In genomic region chr8:47989211-47989610, GRCm38 (mm10) we compare ENCODE assay signal across 8 mouse cellular contexts. TPM values are rescaled to one million over a fixed set of nuclear protein-coding genes. Genes with fewer than 3 reads are reported as not detected.
A peak's percentile ranks its signal among the peaks of the same experiment; 100 is the strongest.
DNase-seq lines count a peak whose midpoint lies in the region; ATAC-seq and TF ChIP-seq lines count a peak whose summit lies in the region.

No protein-coding gene starts in this region.

- no peak for ATAC-seq in hindbrain, embryonic 14.5 days (ENCODE audit: low FRiP score)
- ATAC-seq in midbrain, embryonic 14.5 days (ENCODE audit: low FRiP score, low TSS enrichment): no peak

- H3K4me1 ChIP-seq in kidney, adult 2 months (ENCODE audit: control insufficient read depth, insufficient read depth, low read length): peaks cover 36% of the 10 kb centered on the region
- H3K4me1 ChIP-seq in bone marrow, adult 2 months (ENCODE audit: control insufficient read depth, insufficient read depth, low read length): no peaks in the 10 kb centered on the region
- peaks cover 21% of the 10 kb centered on the region for H3K4me1 ChIP-seq in hindbrain, embryonic 14.5 days (replicated peaks; ENCODE audit: control insufficient read depth, insufficient read depth, low read length)
- H3K4me1 ChIP-seq in midbrain, embryonic 14.5 days (ENCODE audit: control insufficient read depth, insufficient read depth, low read length): peaks cover 28% of the 10 kb centered on the region
- H3K4me1 ChIP-seq in cerebellum, adult 2 months (ENCODE audit: control insufficient read depth, insufficient read depth, low read length): no peaks in the 10 kb centered on the region; the same call in 1 of the 2 replicates

- H3K36me3 ChIP-seq in kidney, adult 2 months (ENCODE audit: control insufficient read depth, insufficient read depth, low read length): no peaks in the 10 kb centered on the region
- no peaks in the 10 kb centered on the region for H3K36me3 ChIP-seq in hindbrain, embryonic 14.5 days (replicated peaks; ENCODE audit: control insufficient read depth, insufficient read depth)
- H3K36me3 ChIP-seq in midbrain, embryonic 14.5 days (ENCODE audit: control insufficient read depth, insufficient read depth, low read length): no peaks in the 10 kb centered on the region

- no peaks in the 10 kb centered on the region for H3K9me3 ChIP-seq in hindbrain, embryonic 14.5 days (ENCODE audit: control insufficient read depth, low read length)
- H3K9me3 ChIP-seq in midbrain, embryonic 14.5 days (ENCODE audit: control insufficient read depth, low read length): no peaks in the 10 kb centered on the region

- peak overlapping the region; percentile 84 for H3K27ac ChIP-seq in kidney, adult 2 months (ENCODE audit: insufficient read depth, low read depth, low read length)
- H3K27ac ChIP-seq in bone marrow, adult 2 months (ENCODE audit: control insufficient read depth, insufficient read depth, low read depth, low read length, poor library complexity): no peak overlapping the region
- no peak overlapping the region for H3K27ac ChIP-seq in hindbrain, embryonic 14.5 days
- no peak overlapping the region for H3K27ac ChIP-seq in midbrain, embryonic 14.5 days (replicated peaks; ENCODE audit: low read depth, low read length)
- H3K27ac ChIP-seq in cerebellum, adult 2 months (ENCODE audit: insufficient read depth, low read length): no peak overlapping the region

- DNase-seq in kidney, adult 2 months: no peak
- DNase-seq in kidney, postnatal 36 days: no peak
- no peak for DNase-seq in hindbrain, embryonic 14.5 days (ENCODE audit: low spot score)
- DNase-seq in midbrain, embryonic 14.5 days: no peak
- no peak for DNase-seq in adrenal gland, postnatal 14 days
- no peak for DNase-seq in cerebellum, adult 2 months
- DNase-seq in right cerebral cortex, adult 2 months (ENCODE audit: low spot score in 2 of 2): no peak

- H3K27me3 ChIP-seq in kidney, adult 2 months (replicated peaks; ENCODE audit: control insufficient read depth, insufficient read depth, low read length): no peaks in the 10 kb centered on the region
- no peaks in the 10 kb centered on the region for H3K27me3 ChIP-seq in hindbrain, embryonic 14.5 days (ENCODE audit: control insufficient read depth, insufficient read depth, low read length)
- H3K27me3 ChIP-seq in midbrain, embryonic 14.5 days (ENCODE audit: control insufficient read depth, insufficient read depth, low read length): no peaks in the 10 kb centered on the region
- no peaks in the 10 kb centered on the region for H3K27me3 ChIP-seq in cerebellum, adult 2 months (ENCODE audit: control insufficient read depth, insufficient read depth, low read length)

- H3K4me2 ChIP-seq in hindbrain, embryonic 14.5 days (replicated peaks): peak overlapping the region; percentile 82
- peak overlapping the region; percentile 92 for H3K4me2 ChIP-seq in midbrain, embryonic 14.5 days (ENCODE audit: low read length)

- H3K4me3 ChIP-seq in kidney, adult 2 months (ENCODE audit: insufficient read depth, low read depth, low read length): peak overlapping the region; percentile 73
- H3K4me3 ChIP-seq in bone marrow, adult 2 months (replicated peaks; ENCODE audit: control insufficient read depth, low read depth, low read length): peak overlapping the region; percentile 8
- peak overlapping the region; percentile 68 for H3K4me3 ChIP-seq in hindbrain, embryonic 14.5 days (replicated peaks; ENCODE audit: low read length)
- H3K4me3 ChIP-seq in midbrain, embryonic 14.5 days (replicated peaks; ENCODE audit: low read depth, low read length): peak overlapping the region; percentile 72
- no peak overlapping the region for H3K4me3 ChIP-seq in cerebellum, adult 2 months (replicated peaks; ENCODE audit: insufficient read depth, low read depth, low read length)

- no peak for TF ChIP-seq CTCF in kidney, adult 2 months (conservative IDR thresholded peaks at IDR 0.05; ENCODE audit: insufficient read depth, insufficient read length, low read depth, low read length)
- TF ChIP-seq CTCF in bone marrow, adult 2 months (IDR thresholded peaks at IDR 0.05; ENCODE audit: control insufficient read depth, insufficient read depth, low read length): no peak
- no peak for TF ChIP-seq CTCF in cerebellum, adult 2 months (IDR thresholded peaks at IDR 0.05; ENCODE audit: borderline replicate concordance, insufficient read depth, low read depth, low read length)

- no peak for TF ChIP-seq POLR2A in kidney, adult 2 months (IDR thresholded peaks at IDR 0.05; ENCODE audit: low read depth, low read length)
- no peak for TF ChIP-seq POLR2A in bone marrow, adult 2 months (IDR thresholded peaks at IDR 0.05; ENCODE audit: borderline replicate concordance, control insufficient read depth, low read depth, low read length)
- no peak for TF ChIP-seq POLR2A in cerebellum, adult 2 months (IDR thresholded peaks at IDR 0.05; ENCODE audit: borderline replicate concordance, insufficient read depth, low read length)

- peak overlapping the region; percentile 69 for H3K9ac ChIP-seq in hindbrain, embryonic 14.5 days
- peak overlapping the region; percentile 86; the same call in 1 of the 2 replicates for H3K9ac ChIP-seq in midbrain, embryonic 14.5 days (replicated peaks; ENCODE audit: low read length)

- WGBS in kidney, adult 2 months: 5% methylated on average over 8 of the region's 8 CpGs
- WGBS in bone marrow, adult 2 months: 19% methylated on average over 8 of the region's 8 CpGs
- 22% methylated on average over 8 of the region's 8 CpGs for WGBS in hindbrain, embryonic 14.5 days
- WGBS in midbrain, embryonic 14.5 days: 23% methylated on average over 8 of the region's 8 CpGs
- 50% methylated on average over 8 of the region's 8 CpGs for WGBS in cerebellum, adult 2 months

RNA-seq across cellular contexts. Expression of gene Wwc2, which starts 1.5 kb away (rescaled TPM):
- polyA plus RNA-seq in kidney, adult 2 months (2012; rRNA removed): 20.4 and 22.1 TPM in 2 replicates
- 0.97 and 2.3 TPM in 2 replicates for polyA plus RNA-seq in bone marrow, adult 2 months (2011; ENCODE audit: insufficient read depth, insufficient read length, low replicate concordance, missing spikeins)
- 7.3 and 7.7 TPM in 2 replicates for polyA plus RNA-seq in hindbrain, embryonic 14.5 days (2014; fragmentation: Nextera tagmentation; extraction: Ambion mirVana)
- 4.1 and 6.6 TPM in 2 replicates for polyA plus RNA-seq in midbrain, embryonic 14.5 days (2014; fragmentation: Nextera tagmentation; extraction: Ambion mirVana)
- total RNA-seq in adrenal gland, postnatal 14 days (2021): 24.6 and 26.5 TPM in 2 replicates
- polyA plus RNA-seq in cerebellum, adult 2 months (2012; rRNA removed): 5.7 and 6.3 TPM in 2 replicates
